Mouse (Mus musculus) stomach, embryonic 15.5 days (tissue): ENCODE results near the gene Gm28048. TPM values are rescaled to one million over a fixed set of nuclear protein-coding genes. Genes with fewer than 3 reads are reported as not detected.

ENCODE experiments used
- ATAC-seq: fragments of 200-750 bp; cut with Nextera tagmentation; 2 replicates; pipeline ENCODE4 v1.8.0; 2017; ENCODE audit warnings: low read depth, moderate number of reproducible peaks, moderate TSS enrichment; ENCODE audit not compliant: insufficient read depth, low FRiP score
- H3K27ac ChIP-seq: fragments of 300-500 bp; sonication (generic); 2 replicates; pipeline ENCODE4 v1.5.1; 2015; ENCODE audit warnings: mild to moderate bottlenecking, inconsistent platforms
- H3K27me3 ChIP-seq: fragments of 300-500 bp; sonication (generic); replicated peaks from 2 replicates; pipeline ENCODE4 v1.6.1; 2015; ENCODE audit warnings: inconsistent platforms
- H3K36me3 ChIP-seq: fragments of 300-500 bp; sonication (generic); 2 replicates; pipeline ENCODE4 v1.6.1; 2015; ENCODE audit warnings: inconsistent platforms
- H3K4me1 ChIP-seq: fragments of 300-500 bp; sonication (generic); 2 replicates; pipeline ENCODE4 v1.6.1; 2015; ENCODE audit warnings: inconsistent platforms
- H3K4me2 ChIP-seq: fragments of 300-500 bp; sonication (generic); 2 replicates; pipeline ENCODE4 v1.6.1; 2015; ENCODE audit warnings: mild to moderate bottlenecking, inconsistent platforms
- H3K4me3 ChIP-seq: fragments of 300-500 bp; sonication (generic); replicated peaks from 2 replicates; pipeline ENCODE4 v1.5.1; 2015; ENCODE audit warnings: inconsistent platforms
- H3K9ac ChIP-seq: fragments of 300-500 bp; sonication (generic); 2 replicates; pipeline ENCODE4 v1.6.1; 2015; ENCODE audit warnings: inconsistent platforms
- H3K9me3 ChIP-seq: fragments of 300-500 bp; sonication (generic); 2 replicates; pipeline ENCODE4 v1.6.1; 2016; ENCODE audit warnings: inconsistent platforms
- WGBS: fragments of 180-500 bp; shearing (Covaris S2); methylation state at CpG from one replicate; pipeline ENCODE4 v1.1.7; 2015; 5-methylcytosine and 5-hydroxymethylcytosine counted together
- polyA plus RNA-seq: library from polyadenylated mRNA; unstranded; fragments of >200 nt; fragmentation: Nextera tagmentation; extraction: Ambion mirVana; gene quantifications from 2 replicates; pipeline ENCODE4 v1.2.1, GENCODE M21; 2015

Gm28048 gene
- polyA plus RNA-seq, 1 experiment from 2014 or later, result 12.1 TPM

GRCm38 (mm10) chr11:22969486-22969885 lies 12.4 kb downstream of the Gm28048 start:
- H3K36me3 ChIP-seq, result peaks cover 17% of the 10 kb centered on the region; the same call in 1 of the 2 replicates
- no peak overlapping the region for H3K9ac ChIP-seq
- H3K27ac ChIP-seq, result no peak overlapping the region

GRCm38 (mm10) chr11:22965503-22965902 lies 16.4 kb downstream of the Gm28048 start:
- no peaks in the 10 kb centered on the region for H3K9me3 ChIP-seq
- no peak overlapping the region for H3K4me3 ChIP-seq
- ATAC-seq, result no peak
- no peak overlapping the region for H3K9ac ChIP-seq
- no peaks in the 10 kb centered on the region for H3K4me1 ChIP-seq
- H3K36me3 ChIP-seq, result 0 out of 2 replicates have a peak, but pooled peaks cover 8% of the 10 kb centered on the region
- 83% methylated on average over 4 of the region's 4 CpGs for WGBS
- no peak overlapping the region for H3K4me2 ChIP-seq
- no peaks in the 10 kb centered on the region for H3K27me3 ChIP-seq
- no peak overlapping the region for H3K27ac ChIP-seq

More at GRCm38 (mm10) chr11:22969486-22969885, 12.4 kb downstream of the Gm28048 start:
- Histone ChIP-seq H3K4me3 (no peak overlapping the region), H3K4me2 (no peak overlapping the region), H3K4me1 (0 out of 2 replicates have a peak, but pooled peaks cover 4% of the 10 kb centered on the region), H3K27me3 (no peaks in the 10 kb centered on the region), H3K9me3 (no peaks in the 10 kb centered on the region)
- ATAC-seq, result no peak
- 44% methylated on average over 6 of the region's 6 CpGs for WGBS

- 66% methylated on average over 4 of the region's 4 CpGs for WGBS
- H3K4me3 ChIP-seq, result no peak overlapping the region
- no peaks in the 10 kb centered on the region for H3K9me3 ChIP-seq
- no peak overlapping the region for H3K27ac ChIP-seq
- no peaks in the 10 kb centered on the region for H3K27me3 ChIP-seq
- no peak for ATAC-seq
- H3K36me3 ChIP-seq, result 0 out of 2 replicates have a peak, but pooled peaks cover 8% of the 10 kb centered on the region
- no peaks in the 10 kb centered on the region for H3K4me1 ChIP-seq
- H3K9ac ChIP-seq, result no peak overlapping the region
- H3K4me2 ChIP-seq, result no peak overlapping the region
Measured at GRCm38 (mm10) chr11:22964401-22964800, 17.5 kb downstream of the Gm28048 start.

GRCm38 (mm10) chr11:22962101-22962500 lies 19.8 kb downstream of the Gm28048 start:
- Histone ChIP-seq H3K27me3 (no peaks in the 10 kb centered on the region), H3K9me3 (no peaks in the 10 kb centered on the region), H3K4me2 (no peak overlapping the region), H3K9ac (no peak overlapping the region), H3K36me3 (0 out of 2 replicates have a peak, but pooled peaks cover 8% of the 10 kb centered on the region), H3K27ac (no peak overlapping the region), H3K4me3 (no peak overlapping the region), H3K4me1 (no peaks in the 10 kb centered on the region)
- whole genome bisulfite sequencing, result 100% methylated on average over 1 of the region's 1 CpGs
- ATAC-seq, result no peak

DNA sequence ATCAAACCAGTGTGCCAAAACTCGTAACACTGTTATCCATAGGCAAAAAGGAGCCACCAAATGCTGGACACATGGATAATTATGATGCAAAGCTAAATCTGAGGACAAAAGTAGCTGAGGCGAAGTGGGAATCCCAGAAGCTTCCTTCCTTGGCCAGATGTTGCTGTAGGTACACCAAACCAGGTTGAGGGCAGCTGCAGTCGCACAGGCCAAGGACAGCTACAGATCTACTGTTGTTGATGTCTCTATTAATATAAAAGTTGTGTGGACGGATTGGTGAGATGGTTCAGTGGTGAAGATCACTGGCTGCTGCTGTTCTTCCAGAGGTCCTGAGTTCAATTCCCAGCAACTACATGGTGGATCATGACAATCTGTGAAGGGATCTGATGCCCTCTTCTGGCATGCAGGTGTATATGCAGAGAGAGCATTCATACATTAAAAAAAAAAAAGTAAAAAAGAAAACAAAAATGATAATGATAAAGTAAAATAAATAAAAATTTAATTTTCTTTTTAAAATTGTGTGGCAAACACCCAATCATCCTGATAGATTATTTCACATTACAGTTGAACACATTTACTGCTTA lies 24.0 kb downstream of the Gm28048 start:
- Histone ChIP-seq H3K4me2 (no peak overlapping the region), H3K27ac (no peak overlapping the region), H3K36me3 (no peaks in the 10 kb centered on the region), H3K9ac (no peak overlapping the region), H3K4me3 (no peak overlapping the region), H3K4me1 (no peaks in the 10 kb centered on the region), H3K9me3 (no peaks in the 10 kb centered on the region), H3K27me3 (no peaks in the 10 kb centered on the region)
- 87% methylated on average over 4 of the region's 4 CpGs for WGBS
- no peak for ATAC-seq

DNA sequence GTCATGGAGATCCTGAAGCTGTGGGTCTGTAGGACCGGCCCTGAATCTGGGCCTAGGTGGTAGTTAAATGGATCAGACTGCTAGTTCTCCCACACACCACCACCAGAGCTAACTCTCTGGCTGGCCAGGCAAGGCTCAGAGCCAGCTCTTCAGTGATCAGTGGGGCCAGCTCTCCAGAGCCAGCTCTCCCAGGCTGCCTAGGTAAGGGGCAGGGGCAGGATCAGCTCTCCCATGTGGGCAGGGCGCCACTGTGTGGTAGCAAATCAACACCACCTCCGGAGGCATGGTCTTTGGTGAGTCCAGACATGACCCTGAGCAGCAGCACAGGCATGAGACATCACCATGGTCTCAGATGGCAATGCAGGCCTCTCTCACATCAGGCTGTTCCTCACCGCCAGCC lies 25.1 kb downstream of the Gm28048 start:
- no peak overlapping the region for H3K27ac ChIP-seq
- H3K4me3 ChIP-seq, result no peak overlapping the region
- H3K4me1 ChIP-seq, result no peaks in the 10 kb centered on the region
- ATAC-seq, result no peak; the same call in 1 of the 2 replicates
- H3K9me3 ChIP-seq, result no peaks in the 10 kb centered on the region
- no peak overlapping the region for H3K9ac ChIP-seq
- no peaks in the 10 kb centered on the region for H3K36me3 ChIP-seq
- 81% methylated on average over 4 of the region's 4 CpGs for WGBS
- no peaks in the 10 kb centered on the region for H3K27me3 ChIP-seq
- no peak overlapping the region for H3K4me2 ChIP-seq

DNA sequence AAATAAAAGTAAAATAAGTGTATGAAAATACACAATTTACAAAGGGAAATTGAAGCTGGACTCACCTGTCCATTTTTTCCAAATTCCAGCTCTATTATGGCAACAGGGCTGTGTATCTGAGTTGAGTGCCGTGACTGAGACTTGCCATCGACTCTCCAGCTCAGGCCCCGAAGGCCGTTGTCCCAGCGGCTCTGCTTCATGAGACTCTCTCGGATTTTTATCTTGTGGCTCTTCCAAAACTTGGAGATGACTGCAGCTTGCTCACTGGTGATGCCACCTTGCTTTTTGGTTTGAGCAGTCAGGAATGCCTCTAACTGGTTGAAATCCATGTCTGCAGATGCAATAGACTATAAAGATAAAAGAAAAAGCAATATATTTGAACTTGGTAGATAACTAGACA lies 25.5 kb downstream of the Gm28048 start:
- Histone ChIP-seq H3K4me2 (no peak overlapping the region), H3K36me3 (no peaks in the 10 kb centered on the region), H3K4me3 (no peak overlapping the region), H3K27ac (no peak overlapping the region), H3K9me3 (no peaks in the 10 kb centered on the region), H3K4me1 (no peaks in the 10 kb centered on the region), H3K27me3 (no peaks in the 10 kb centered on the region), H3K9ac (no peak overlapping the region)
- WGBS, result 94% methylated on average over 6 of the region's 6 CpGs
- ATAC-seq, result no peak

DNA sequence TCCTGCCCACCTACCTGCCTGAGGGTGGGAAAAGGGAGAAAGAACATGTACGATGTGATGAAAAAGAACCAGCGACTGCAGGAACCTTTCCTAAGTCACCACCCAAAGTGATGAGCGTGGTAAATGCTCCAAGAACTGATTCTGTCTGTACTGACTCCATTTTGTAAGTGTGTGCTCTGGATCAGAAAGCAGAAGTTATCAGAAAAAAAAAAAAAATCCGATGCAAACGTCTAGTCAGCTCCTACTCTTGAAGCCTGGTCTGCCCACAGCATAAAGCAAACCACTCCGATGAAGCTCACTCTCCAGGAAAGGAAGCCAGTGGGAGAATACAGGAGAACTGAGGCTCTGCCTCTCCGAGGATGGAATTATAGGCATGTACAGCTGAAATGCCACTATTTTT lies 29.2 kb downstream of the Gm28048 start:
- 84% methylated on average over 7 of the region's 7 CpGs for whole genome bisulfite sequencing
- Histone ChIP-seq H3K9ac (no peak overlapping the region), H3K36me3 (no peaks in the 10 kb centered on the region), H3K4me3 (no peak overlapping the region), H3K27ac (no peak overlapping the region), H3K4me2 (no peak overlapping the region), H3K4me1 (no peaks in the 10 kb centered on the region), H3K9me3 (no peaks in the 10 kb centered on the region), H3K27me3 (no peaks in the 10 kb centered on the region)
- ATAC-seq, result no peak

DNA sequence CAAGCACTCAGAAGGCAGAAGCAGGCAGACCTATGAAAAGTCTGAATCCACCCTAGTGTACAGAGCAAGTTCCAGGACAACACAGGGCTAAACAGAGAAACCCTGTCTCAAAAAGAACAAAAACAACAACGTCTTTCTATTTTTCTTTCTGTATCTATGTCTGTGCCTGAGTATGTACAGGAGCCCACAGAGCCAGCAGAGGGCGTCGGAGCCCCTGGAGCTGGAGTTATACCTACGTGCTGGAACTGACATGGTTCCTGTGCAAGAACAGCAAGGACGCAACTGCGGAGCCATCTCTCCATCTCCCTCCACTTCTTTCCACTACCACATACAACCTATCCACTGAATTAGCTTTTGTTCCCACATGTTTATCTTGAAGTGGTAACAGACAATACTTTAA lies 31.8 kb downstream of the Gm28048 start:
- ATAC-seq, result no peak
- Histone ChIP-seq H3K9ac (no peak overlapping the region), H3K4me1 (no peaks in the 10 kb centered on the region), H3K27ac (no peak overlapping the region), H3K4me2 (no peak overlapping the region), H3K27me3 (no peaks in the 10 kb centered on the region), H3K4me3 (no peak overlapping the region), H3K36me3 (no peaks in the 10 kb centered on the region), H3K9me3 (no peaks in the 10 kb centered on the region)
- WGBS, result 86% methylated on average over 6 of the region's 6 CpGs

DNA sequence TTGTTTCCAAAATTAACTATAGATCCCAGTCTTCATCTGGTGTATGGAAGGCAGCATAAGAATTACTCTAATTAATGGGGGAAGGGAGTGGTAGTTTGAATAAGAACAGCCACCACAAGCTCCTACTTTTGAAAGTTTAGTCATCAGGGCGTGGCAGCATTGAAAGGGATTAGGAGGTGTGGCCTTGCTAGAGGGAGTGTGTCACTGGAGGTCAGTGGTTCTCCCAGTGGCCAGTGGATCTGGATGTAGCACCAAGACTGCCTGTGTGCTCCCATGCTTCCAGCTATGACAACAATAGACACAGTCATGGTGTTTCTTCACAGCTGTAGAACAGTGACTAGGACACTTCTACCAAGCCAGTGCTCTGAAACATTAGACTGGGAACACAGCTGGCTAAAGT lies 32.8 kb downstream of the Gm28048 start:
- Histone ChIP-seq H3K4me3 (no peak overlapping the region), H3K4me2 (no peak overlapping the region), H3K9me3 (no peaks in the 10 kb centered on the region), H3K9ac (no peak overlapping the region), H3K27me3 (no peaks in the 10 kb centered on the region), H3K27ac (no peak overlapping the region), H3K4me1 (no peaks in the 10 kb centered on the region), H3K36me3 (no peaks in the 10 kb centered on the region)
- no peak for ATAC-seq
- WGBS, result 86% methylated on average over 1 of the region's 1 CpGs

- Histone ChIP-seq H3K9ac (no peak overlapping the region), H3K4me3 (no peak overlapping the region), H3K4me2 (no peak overlapping the region), H3K4me1 (no peaks in the 10 kb centered on the region), H3K9me3 (no peaks in the 10 kb centered on the region), H3K27ac (no peak overlapping the region), H3K36me3 (no peaks in the 10 kb centered on the region), H3K27me3 (no peaks in the 10 kb centered on the region)
- ATAC-seq, result no peak
- WGBS, result 87% methylated on average over 2 of the region's 2 CpGs
Measured at GRCm38 (mm10) chr11:22938983-22939382, 42.9 kb downstream of the Gm28048 start.

GRCm38 (mm10) chr11:22937716-22938316 lies 44.1 kb downstream of the Gm28048 start:
- H3K4me2 ChIP-seq, result no peak overlapping the region
- ATAC-seq, result no peak
- H3K27ac ChIP-seq, result no peak overlapping the region
- H3K9me3 ChIP-seq, result no peaks in the 10 kb centered on the region
- 95% methylated on average over 4 of the region's 4 CpGs for WGBS
- no peaks in the 10 kb centered on the region for H3K27me3 ChIP-seq
- no peak overlapping the region for H3K4me3 ChIP-seq
- H3K9ac ChIP-seq, result no peak overlapping the region
- H3K36me3 ChIP-seq, result no peaks in the 10 kb centered on the region
- H3K4me1 ChIP-seq, result no peaks in the 10 kb centered on the region
